Mouse (Mus musculus) right cerebral cortex, adult 2 months (tissue): ENCODE results near the gene Slc2a1.
A peak's percentile ranks its signal among the peaks of the same experiment; 100 is the strongest.

Source experiments
- DNase-seq, 2 experiments: peaks; one replicate each; pipeline ENCODE4 v3.0.0; 2021 to 2022; ENCODE audit warnings: low spot score in 2 of 2

The Slc2a1 gene

DNA sequence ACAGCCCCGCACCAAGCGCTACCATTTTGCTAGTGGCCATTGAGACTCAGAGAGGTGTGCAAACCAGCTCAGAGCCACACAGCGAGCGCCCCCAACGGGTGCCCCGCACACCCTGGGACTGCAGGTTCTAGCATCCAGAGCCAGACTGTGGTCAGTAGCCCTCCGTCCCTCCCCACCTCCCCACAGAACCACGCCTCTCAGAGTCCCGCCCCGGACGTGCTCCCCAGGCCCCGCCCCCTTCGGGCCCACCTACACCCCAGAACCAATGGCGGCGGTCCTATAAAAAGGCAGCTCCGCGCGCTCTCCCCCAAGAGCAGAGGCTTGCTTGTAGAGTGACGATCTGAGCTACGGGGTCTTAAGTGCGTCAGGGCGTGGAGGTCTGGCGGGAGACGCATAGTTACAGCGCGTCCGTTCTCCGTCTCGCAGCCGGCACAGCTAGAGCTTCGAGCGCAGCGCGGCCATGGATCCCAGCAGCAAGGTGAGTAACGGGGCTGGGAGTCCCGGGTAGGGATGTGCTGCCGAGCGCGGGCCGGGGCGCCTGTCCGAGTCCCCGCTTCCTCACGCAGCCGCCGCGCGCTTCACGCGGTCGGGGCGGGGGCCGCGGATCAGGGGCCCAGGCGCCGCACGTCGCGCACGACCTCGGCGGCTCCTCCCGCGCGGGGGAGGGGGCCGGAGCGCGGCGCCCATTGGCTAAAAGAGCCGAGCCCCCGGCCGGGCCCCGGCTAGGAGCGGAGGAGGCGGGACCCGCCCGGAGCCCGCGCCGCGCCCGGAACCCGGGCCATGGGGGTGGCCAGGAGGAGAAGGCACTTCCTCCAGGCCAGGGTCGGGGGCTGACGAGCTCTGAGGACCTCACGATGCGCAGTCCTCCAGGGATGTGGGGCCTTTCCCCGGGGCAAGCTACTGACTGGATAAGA lies at the start of gene Slc2a1:
Slc2a1 (plus strand) TSS at position 217 of the 914 bp plus-strand sequence.
- DNase-seq = peak; percentile 85

DNA sequence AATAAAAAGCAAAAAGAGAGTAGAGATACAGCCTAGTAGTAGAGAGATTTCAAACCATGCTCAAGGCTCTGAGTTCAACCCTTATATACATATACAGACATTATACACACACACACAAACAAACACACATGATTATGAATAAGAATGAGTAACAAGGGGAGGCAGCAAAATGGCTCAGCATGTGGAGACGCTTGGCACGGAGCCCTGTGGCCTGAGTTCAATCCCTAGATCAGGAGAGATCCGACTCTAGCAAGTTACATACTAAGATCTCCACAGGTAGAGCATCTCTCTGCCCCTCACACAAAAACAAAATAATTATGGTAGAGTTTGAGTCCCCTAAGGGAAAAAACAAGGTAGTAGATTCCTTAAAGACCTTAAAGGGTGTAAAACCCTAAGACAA lies 41.7 kb upstream of the Slc2a1 start:
- no peak for DNase-seq

DNA sequence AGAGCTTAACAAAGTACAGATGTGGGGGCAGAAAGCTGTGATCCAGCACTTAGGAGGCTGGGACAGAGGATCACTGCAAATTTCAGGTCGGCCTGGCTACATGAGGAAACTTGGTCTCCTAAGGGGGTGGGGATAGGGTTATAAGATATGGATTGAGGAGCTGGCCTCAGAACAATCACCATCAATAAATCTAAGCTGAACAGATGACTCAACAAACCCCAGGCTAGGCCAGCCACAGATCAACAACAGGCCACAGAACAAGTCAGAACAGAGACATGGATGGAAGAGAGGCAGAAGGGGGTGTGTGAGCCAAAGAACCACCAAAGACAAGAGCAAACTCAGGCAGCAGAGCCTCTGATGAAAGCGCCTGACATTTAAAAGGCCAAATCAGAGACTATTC lies 41.3 kb upstream of the Slc2a1 start:
- DNase-seq = no peak

DNA sequence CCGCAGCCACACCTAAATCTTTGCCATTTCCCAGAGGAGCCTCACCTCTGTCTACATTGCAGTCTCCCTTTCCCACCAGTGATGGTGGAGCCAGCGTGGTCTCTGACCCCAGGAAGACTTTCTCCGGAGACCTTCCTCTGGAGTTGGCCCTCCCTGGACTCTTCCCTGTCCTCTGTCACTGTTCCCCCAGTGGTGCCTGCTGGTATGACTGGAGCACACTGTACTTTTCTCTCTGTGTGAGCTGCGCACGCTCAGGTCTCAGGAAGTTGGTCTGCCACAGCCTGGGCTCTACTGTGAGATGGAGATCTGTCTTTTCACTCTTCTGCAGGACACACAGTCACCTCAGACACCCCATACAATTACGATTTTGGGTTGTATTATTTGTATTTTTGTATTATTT lies 39.6 kb upstream of the Slc2a1 start:
- no peak for DNase-seq

DNA sequence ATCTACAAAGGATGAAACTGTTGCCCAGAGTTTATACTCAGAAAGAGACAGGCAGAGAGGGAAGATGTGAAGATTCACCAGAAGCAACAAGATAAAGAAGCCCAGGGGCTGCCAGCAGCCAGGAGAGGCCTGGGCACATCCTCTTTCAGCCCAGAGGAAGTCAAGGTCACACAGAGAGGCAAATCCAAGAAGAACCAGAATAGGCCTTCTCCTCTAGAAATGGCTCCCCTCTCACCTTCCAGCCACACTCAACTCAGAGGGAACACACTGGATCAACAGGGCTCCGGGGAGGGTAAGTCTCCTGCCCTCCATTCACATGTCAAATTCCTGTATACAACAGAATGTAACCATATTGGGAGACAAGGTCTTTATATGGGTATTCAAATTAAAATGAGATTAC lies 38.3 kb upstream of the Slc2a1 start:
- DNase-seq = no peak

DNA sequence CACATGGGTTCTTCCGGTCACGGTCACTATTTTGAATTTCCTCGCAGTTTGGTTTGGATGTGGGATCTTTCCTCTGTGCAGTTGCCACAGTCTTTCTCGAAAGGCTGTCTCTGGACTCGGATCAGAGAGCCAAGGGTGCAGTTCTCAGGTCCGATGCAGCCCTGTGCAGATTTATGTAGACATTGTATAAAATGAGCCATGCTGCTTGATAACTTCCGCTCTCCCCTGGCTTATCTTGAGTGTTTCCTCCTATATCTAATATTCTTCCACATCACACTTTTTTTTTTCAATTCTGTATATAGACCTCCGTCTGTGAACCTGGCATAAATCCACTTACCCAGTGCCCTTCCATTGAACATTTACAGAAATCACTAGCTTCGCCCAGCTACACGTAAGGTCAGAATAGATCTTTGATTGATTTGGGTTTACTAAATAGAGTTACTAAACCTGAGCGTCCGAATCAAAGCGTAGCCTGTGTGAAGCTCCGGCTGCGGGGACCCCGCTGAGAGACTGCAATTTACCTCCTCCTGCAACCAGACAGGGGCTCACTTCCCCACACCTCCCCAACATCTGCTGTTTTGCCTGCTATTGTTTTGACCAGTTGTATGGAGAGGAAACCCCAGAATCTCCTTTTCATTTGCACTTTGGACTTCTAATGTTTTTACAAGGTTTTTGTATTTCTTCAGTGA lies 37.4 kb upstream of the Slc2a1 start:
- no peak for DNase-seq

DNA sequence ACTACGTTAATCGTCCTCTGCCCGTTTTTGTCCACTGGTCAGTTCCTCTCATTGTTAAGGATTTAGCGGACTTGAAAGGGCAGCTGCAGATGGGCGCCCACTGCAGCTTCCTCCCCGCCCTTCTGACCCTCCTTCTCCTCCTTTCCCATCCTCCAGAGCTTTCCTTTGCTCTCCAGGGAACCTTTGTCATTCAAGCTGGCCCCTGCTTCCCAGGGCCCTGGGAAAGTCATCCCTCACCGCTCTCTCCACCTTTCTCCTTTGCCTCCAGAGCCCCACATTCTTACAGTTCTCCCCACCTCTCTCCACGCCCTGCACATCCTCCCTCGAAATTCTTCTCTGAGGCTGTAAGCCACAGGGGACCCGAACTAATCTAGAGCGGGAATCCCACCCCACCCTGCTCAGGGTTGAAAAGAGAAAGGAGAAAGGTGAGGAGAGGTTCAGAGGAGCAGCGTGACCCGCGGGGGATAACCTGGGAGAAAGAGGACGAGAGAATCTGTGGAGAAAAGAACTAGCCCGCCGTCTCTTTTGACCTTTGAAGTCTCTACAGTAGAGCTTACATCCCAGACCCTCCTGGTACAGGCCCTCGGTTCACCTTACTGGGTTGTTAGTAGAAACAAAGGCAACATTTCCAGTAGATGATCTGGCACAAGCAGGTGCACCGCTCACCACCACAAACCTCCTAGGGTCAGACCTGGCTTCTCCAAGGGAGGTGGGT lies 36.7 kb upstream of the Slc2a1 start:
- no peak for DNase-seq

DNA sequence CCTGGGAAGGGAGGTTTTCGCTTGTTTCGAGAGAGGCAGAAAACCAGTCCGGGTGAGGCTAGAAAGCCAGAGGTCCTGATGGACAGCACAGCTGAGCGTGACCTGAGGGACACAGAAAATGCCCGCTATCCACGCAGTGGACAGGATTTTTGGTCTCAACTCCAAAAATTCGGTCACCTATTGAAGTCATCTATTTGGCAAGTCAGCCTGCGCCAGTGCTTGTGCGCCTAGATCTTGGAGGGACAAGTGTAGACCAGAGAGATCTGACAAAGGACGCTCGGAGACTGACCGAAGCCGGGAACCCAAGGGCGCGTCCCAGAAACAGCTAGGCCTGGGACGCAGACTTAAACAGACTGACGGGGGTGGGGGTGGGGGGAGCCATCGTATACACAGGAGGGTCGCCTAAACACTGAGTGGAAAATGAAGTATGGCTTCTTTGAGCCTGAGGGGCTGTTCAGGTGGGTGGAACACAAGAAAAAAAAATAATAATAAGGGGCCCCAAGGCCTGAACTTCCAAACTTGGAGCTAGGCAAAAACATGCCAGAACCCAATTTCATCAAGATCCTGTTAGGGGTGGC lies 36.1 kb upstream of the Slc2a1 start:
- no peak for DNase-seq

DNA sequence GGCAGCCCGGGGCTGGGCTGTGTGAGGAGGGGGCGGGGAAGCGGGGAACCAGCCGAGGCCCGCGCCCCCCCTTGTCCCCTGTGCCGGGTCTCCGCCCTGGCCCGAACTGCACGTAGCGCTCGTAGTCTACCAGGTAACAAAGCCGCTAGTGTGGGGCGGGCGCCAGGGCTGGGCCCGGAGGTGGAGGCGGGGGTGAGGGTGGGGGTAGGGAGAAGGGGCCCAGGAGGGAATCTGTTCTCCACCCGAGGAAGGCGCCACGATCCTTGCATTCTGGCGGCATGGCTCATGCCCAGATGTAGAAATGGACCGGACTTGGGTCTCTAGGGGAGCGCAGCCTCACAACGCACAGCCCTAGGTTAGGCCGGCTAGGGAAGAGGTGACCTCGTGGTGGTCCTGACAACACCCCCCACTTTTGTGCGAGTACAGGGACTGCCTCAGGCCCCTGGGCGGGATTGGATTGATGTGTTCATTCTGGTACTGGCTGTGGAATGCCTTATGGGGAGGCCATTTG lies 35.5 kb upstream of the Slc2a1 start:
- no peak for DNase-seq

DNA sequence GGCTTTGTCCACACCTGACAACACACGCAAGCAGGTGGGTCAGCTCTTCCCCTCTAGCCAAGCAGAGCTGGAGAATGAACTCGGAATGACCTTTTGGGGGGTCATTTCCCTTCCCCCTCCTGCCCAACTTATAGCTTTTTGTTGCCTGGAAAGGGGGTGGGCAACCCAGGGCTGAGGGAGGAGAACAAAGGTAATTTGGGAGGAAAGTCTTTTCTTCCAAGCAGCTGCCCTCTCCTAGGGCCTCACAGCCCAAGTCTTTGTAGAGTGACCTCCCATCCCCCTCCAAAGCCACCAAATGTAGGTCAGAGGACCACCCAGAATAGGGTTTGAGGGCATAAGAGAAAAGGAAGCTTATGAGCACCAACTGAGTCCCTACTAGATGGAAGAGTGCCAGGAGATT lies 34.9 kb upstream of the Slc2a1 start:
- no peak for DNase-seq

DNA sequence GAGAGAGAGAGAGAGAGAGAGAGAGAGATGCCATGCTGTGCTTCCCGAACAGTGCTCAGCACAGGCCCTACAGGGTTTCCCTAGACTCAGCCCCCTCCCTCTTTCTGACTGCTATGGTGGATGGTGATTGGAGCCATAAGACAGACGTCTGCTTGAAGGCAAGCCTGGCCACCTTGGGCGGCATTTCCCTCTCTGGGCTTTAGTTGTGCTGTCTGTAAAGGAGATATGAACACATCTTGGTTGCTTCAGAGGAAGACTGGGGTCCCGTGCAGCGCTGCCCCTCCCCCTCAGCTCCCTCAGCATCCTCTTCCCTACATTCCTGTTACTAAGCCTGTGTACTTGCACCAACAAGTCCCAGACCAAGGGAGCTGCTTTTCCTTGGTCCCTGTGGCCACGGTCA lies 33.9 kb upstream of the Slc2a1 start:
- DNase-seq = no peak

DNA sequence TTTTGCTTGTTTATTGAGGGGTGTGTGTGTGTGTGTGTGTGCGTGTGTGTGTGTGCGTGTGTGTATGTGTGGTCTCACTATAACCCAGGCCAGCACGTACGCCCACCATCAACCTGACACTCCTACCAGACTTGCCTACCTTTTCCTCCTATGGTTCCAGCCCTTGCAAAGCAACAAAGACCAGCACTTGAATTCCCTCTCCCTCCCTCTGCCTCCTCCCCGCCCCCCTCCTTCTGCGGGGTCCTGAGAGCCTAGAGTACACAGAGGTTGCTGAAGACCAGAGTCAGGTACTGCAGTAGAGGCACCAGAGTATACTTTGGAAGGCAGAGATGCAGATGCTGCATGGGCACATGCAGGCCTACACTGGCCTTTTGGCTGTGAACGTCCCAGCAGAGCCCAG lies 33.2 kb upstream of the Slc2a1 start:
- DNase-seq = no peak

DNA sequence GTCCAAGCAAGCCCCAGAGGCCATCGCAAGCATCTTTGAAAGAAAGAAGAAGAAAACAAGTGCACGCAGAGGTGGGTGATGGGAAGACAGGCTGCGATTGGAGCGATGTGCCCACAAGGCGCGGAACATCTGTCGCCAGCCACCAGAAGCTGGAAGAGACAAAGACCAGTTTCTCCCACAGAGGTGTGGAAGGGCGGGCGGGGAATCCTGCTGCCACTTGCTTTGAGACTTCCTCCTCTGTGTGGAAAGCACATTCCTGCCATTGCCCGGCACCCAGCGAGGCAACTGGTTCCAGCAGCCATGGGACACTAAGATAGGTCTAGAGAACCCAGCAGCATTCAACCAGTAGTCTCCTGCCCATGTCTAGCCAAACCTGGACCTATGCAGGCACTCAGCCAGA lies 32.2 kb upstream of the Slc2a1 start:
- DNase-seq = no peak

DNA sequence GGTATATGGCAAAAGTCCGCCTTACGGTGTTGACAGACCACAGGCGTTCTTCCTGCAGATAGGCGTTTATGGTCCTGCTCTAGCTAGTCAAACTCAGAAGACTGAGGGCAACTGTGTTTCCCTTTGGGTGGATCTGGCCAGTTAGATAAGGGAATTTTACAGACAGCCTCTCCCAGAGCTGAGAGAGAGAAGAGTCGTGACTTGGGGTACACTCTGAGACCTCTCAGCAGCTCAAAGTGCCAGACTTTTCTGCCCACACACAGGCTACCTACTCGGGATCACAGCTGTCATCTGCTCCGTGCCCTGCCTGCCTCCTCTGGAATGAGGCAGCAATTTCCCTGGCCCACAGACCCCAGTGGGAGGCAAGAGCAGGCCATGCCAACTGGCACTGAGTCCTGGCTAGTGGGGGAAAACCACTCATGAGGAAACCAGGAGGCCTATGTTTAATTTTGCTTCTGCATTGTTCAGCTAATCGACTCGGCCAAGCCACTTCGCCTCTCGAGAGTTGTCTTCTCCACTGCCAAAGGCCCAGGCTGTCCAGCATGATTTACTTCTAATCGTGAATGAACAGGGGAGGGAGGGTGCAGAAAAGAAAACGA lies 31.3 kb upstream of the Slc2a1 start:
- no peak for DNase-seq

DNA sequence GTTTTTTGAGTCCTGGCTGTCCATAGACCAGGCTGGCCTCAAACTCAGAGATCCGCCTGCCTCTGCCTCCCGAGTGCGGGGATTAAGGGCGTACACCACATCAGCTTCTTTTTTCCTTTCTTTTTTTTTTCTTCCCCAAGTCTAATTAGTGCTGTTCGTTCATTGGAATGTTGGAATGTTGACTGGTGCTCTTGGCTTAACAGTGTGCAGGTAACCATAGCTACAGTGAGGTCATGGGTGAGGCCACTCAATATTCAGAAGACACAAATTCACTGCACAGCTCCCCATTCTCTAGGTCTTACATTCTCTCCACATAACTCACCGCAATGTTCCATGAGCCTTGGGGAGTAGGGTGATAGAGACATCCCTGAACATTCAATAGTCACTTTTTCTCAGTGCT lies 28.6 kb upstream of the Slc2a1 start:
- DNase-seq = no peak

DNA sequence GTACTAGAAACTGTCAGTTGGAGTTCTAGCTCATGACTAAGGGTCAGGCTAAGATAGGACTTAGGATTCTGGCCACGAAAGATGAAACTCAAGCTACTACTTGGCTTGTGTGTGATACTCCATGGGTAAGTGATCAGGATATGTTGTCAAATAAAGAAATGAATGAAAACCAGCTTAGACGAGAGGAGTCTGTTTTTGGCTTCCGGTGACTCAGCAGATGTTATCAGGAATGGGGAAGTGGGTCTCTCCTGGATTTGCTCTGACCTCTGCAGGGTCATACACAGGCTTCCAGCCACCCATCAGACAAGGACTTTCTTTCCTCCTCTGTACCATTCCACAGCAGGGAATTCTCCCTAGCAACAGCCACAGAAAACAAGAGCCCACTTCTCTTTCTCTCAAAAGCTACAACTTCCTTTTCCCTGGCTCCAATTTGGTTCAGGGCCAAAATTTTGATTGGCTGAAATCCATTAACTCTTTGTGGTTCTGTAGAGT lies 25.7 kb upstream of the Slc2a1 start:
- no peak for DNase-seq

DNA sequence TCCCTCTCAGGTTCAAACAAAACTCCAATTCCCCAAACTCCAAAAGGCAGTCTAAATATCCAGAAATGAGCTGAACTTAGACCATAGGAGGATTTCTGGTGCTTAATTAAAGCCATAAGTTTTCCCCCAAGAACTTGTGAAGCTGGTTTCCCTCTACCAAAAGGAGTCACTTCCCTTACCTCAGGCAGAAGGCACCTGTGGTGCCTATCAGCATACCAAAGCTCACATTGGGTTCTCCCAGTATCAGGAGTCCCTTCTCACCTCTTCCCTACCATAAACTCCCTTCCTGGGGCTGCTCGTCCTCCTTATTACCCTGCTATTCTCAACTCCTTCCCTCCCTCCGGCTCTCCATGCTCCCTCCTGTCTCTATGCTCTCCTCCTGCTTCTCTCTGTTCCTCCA lies 20.1 kb upstream of the Slc2a1 start:
- no peak for DNase-seq

DNA sequence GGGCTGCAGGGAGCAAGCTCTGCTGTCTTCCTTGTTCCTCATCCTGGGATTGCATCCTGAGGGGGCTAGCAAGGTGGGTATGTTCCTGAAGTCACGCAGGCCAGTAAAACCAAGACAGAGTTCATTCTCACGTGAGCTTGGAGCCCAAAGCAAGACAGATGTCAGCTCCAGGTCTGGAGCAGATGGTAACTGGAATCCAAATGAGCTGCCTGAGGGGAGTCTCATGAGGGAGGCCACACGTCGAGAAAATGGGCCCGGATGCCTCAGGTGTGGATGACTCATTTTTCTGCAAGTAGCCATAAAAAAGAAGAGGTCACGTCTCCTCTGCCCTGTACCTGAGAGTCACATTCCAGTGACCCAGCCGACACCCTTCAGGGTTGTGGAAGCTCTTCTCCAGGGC lies 14.6 kb upstream of the Slc2a1 start:
- DNase-seq = no peak

DNA sequence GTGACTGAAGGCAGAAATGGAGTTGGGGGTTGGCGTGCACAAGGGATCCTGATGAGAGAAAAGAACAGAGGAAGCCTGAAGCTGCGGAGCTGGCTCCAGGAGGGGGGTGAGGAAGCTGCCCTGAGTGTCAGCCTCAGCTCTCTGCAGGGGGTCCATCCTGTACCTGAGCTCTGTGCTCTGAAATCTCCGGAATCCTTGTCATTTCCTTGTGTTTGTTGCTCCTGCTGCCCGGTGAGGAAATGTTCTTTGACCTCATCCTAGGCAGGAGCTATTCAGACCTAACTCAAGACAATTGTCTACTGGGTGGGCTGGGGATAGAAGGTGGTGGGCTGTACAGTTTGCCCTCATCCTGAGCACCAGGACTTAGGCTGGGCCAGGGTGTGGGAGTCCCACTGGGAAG lies 13.5 kb upstream of the Slc2a1 start:
- DNase-seq = no peak

DNA sequence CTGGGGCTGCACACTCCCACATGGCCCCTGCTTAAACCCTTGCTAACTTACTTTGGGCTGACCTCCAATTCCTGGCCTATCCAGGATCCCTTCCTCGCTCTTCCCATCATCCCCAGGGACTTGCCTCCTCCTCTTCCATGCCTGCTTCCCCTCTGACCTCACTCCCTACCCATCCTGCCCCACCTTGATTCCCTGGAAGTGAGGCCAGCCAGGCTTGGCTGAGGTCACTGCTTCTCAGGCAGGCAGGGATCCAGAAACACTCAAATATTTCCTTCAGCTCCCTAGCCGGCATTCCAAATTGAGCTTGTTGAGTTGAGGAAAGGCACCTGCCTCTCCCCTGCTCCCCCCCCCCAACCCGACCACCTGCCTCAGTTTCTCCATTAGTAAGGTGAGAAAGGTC lies 12.1 kb upstream of the Slc2a1 start:
- DNase-seq = no peak

DNA sequence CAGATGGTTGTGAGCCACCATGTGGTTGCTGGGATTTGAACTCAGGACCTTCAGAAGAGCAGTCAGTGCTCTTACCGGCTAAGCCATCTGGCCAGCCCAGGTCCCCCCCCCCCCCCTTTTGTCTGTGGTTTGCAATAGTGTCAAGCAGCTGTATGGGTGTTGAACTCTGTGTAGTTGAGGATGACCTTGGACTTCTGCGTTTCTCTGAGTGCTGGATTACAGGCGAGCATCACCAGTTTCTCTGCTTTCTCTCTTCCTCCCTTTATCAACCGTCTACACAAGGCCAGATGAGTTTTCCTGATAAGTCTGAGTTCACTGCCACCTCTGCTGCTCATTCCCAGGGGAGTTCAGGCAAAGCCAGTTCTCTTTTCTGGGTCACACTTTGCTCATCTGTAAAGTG lies 11.1 kb upstream of the Slc2a1 start:
- DNase-seq = no peak
